Mouse (Mus musculus) forebrain, postnatal 0 days (tissue): ENCODE results near the gene Dcakd. TPM values are rescaled to one million over a fixed set of nuclear protein-coding genes. Genes with fewer than 3 reads are reported as not detected.

ENCODE experiments used
- ATAC-seq: fragments of 200-750 bp; cut with Nextera tagmentation; 2 replicates; pipeline ENCODE4 v1.8.0; 2017; ENCODE audit warnings: mild to moderate bottlenecking, moderate library complexity
- DNase-seq: peaks from one replicate; pipeline ENCODE4 v3.0.0-alpha.2; 2015
- H3K27ac ChIP-seq: fragments of 300-500 bp; sonication (generic); 2 replicates; pipeline ENCODE4 v1.5.1; 2014; ENCODE audit warnings: low read depth, mild to moderate bottlenecking, antibody characterized with exemption, low read length, moderate library complexity, mixed read lengths
- H3K27me3 ChIP-seq: fragments of 300-500 bp; sonication (generic); 2 replicates; pipeline ENCODE4 v1.6.1; 2014; ENCODE audit warnings: mild to moderate bottlenecking, low read length, mixed read lengths; ENCODE audit not compliant: insufficient read depth
- H3K36me3 ChIP-seq: fragments of 300-500 bp; sonication (generic); 2 replicates; pipeline ENCODE4 v1.6.1; 2014; ENCODE audit warnings: mild to moderate bottlenecking, moderate library complexity; ENCODE audit not compliant: insufficient read depth
- H3K4me1 ChIP-seq: fragments of 300-500 bp; sonication (generic); 2 replicates; pipeline ENCODE4 v1.6.1; 2014; ENCODE audit warnings: antibody characterized with exemption; ENCODE audit not compliant: insufficient read depth
- H3K4me2 ChIP-seq: fragments of 300-500 bp; sonication (generic); 2 replicates; pipeline ENCODE4 v1.6.1; 2014; ENCODE audit warnings: low read depth, mild to moderate bottlenecking, moderate library complexity
- H3K4me3 ChIP-seq: fragments of 300-500 bp; sonication (generic); 2 replicates; pipeline ENCODE4 v1.5.1; 2014; ENCODE audit warnings: low read depth, low read length, mixed read lengths
- H3K9ac ChIP-seq: fragments of 300-500 bp; sonication (generic); 2 replicates; pipeline ENCODE4 v1.6.1; 2014; ENCODE audit warnings: mild to moderate bottlenecking
- H3K9me3 ChIP-seq: fragments of 300-500 bp; sonication (generic); 2 replicates; pipeline ENCODE4 v1.6.1; 2016; ENCODE audit warnings: low read length
- CTCF ChIP-seq: sonication (generic); IDR thresholded peaks from 2 replicates; pipeline ENCODE4 v1.5.1; 2016; ENCODE audit warnings: antibody characterized with exemption, control low read depth, low read depth
- WGBS: fragments of 180-500 bp; shearing (Covaris S2); extraction: QIAGEN DNeasy Blood & Tissue Kit; methylation state at CpG from one replicate; pipeline ENCODE4 v1.1.7; 2014; 5-methylcytosine and 5-hydroxymethylcytosine counted together
- polyA plus RNA-seq: library from polyadenylated mRNA; unstranded; fragments of >200 nt; fragmentation: Nextera tagmentation; extraction: Ambion mirVana; gene quantifications from 2 replicates; pipeline ENCODE4 v1.2.1, GENCODE M21; 2015
- total RNA-seq: library from RNA; depleted of rRNA; stranded (reverse); fragments of >200 nt; gene quantifications from 2 replicates; pipeline ENCODE4 v1.2.3, GENCODE M21; 2014

The Dcakd gene
- total and polyA plus RNA-seq, 2 experiments from 2014 or later, result 148 to 173 TPM

DNA sequence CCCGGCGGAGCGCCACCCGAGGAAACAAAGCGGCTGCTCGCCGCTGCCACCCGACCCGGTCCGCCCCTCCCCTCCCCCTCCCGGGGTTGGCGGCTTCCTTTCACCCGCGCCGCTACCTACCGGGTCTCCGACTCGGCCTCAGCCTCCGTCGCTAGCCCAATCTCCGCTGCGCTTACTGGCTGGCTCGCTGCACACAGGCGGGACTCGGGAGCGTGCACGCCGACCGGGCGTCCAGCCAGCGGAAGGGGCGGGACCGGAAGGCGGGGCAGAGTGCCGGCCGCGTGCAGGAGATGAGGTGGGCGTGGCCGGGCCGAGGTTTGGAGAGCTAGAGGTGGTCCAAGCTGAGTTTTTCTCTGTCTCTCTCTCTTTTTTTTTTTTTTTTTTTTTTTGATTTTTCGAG lies 11.2 kb downstream of the Dcakd start:
- Histone ChIP-seq H3K4me1 (peaks cover 10% of the 10 kb centered on the region; the same call in 1 of the 2 replicates), H3K27me3 (no peaks in the 10 kb centered on the region), H3K9ac (peak overlapping the region; percentile 88), H3K36me3 (no peaks in the 10 kb centered on the region), H3K4me3 (peak overlapping the region; percentile 87), H3K9me3 (no peaks in the 10 kb centered on the region), H3K27ac (peak overlapping the region; percentile 90), H3K4me2 (peak overlapping the region; percentile 56)
- no peak for TF ChIP-seq CTCF
- under 1% methylated on average over 39 of the region's 41 CpGs for WGBS
- DNase-seq, result peak; percentile 98
- peak; percentile 99 for ATAC-seq

DNA sequence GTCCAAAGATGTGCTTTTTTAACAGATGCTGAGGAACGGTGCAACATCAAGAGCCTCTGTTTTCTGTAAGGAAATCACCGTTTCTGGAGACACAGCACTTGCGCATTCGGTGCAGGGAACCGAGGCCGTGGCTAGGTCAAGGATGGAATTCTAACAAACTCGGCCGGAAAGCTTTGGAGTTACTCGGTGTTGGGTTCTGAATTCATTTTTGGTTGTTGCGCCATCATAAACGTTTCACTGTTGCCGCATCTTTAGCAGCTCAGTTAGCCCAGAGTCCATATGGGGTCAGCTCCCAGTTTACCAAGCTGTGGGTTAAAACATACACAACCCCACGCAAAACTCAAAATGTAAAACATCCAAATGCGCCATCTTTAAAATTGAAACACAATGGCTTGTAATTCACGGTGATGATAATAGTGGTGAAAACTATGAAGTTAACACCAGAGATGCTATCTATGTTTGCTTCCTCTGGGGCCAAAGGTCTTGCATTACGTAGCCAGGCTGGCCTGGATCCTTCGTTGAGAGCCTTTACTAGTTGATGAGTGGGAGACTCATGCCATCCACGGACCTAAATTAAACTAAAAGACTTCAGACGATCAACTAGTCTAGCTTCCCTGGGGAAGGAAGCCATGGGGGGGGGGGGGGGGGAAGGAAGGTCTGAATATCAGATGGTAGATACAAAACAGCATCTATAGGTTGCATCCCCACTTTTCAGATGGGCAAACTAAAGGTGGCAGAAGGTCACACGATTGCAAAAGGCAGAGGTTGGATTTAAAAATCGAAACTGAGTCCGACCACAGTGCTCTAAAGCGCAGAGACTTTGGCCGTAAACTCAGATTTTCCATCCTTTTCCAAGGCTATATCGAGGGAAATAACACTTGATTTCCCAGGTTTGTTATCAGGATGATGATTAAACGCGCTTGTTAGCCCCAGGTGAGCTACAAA lies 12.0 kb downstream of the Dcakd start:
- Histone ChIP-seq H3K27me3 (no peaks in the 10 kb centered on the region), H3K9ac (peak overlapping the region; percentile 88), H3K27ac (peak overlapping the region; percentile 90), H3K9me3 (no peaks in the 10 kb centered on the region), H3K36me3 (no peaks in the 10 kb centered on the region), H3K4me3 (peak overlapping the region; percentile 87), H3K4me1 (peaks cover 10% of the 10 kb centered on the region; the same call in 1 of the 2 replicates), H3K4me2 (peak overlapping the region; percentile 56)
- no peak for TF ChIP-seq CTCF
- ATAC-seq (no peak), DNase-seq (no peak)
- 44% methylated on average over 27 of the region's 27 CpGs for WGBS

DNA sequence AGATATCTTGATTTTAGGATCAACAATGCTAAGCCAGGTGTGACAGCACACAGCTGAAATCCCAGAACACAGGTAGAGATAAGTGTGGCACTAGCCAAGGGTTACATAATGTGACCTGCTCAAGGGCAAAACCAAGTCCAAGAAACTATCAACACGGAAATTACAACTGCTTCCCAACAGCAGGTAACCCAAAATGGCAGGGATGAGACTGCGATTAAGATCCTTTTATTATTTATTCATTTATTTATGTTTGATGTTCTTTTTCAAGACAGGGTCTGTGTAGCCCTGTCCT lies 17.0 kb downstream of the Dcakd start:
- H3K9me3 ChIP-seq, result no peaks in the 10 kb centered on the region
- H3K36me3 ChIP-seq, result 0 out of 2 replicates have a peak, but pooled peaks cover 5% of the 10 kb centered on the region
- H3K4me1 ChIP-seq, result peaks cover 8% of the 10 kb centered on the region; the same call in 1 of the 2 replicates
- H3K27me3 ChIP-seq, result no peaks in the 10 kb centered on the region
- no peak overlapping the region for H3K4me2 ChIP-seq
- WGBS, result 93% methylated on average over 2 of the region's 2 CpGs
- ATAC-seq (no peak), DNase-seq (no peak)
- TF ChIP-seq CTCF, result no peak
- no peak overlapping the region for H3K27ac ChIP-seq
- no peak overlapping the region for H3K9ac ChIP-seq
- H3K4me3 ChIP-seq, result no peak overlapping the region

DNA sequence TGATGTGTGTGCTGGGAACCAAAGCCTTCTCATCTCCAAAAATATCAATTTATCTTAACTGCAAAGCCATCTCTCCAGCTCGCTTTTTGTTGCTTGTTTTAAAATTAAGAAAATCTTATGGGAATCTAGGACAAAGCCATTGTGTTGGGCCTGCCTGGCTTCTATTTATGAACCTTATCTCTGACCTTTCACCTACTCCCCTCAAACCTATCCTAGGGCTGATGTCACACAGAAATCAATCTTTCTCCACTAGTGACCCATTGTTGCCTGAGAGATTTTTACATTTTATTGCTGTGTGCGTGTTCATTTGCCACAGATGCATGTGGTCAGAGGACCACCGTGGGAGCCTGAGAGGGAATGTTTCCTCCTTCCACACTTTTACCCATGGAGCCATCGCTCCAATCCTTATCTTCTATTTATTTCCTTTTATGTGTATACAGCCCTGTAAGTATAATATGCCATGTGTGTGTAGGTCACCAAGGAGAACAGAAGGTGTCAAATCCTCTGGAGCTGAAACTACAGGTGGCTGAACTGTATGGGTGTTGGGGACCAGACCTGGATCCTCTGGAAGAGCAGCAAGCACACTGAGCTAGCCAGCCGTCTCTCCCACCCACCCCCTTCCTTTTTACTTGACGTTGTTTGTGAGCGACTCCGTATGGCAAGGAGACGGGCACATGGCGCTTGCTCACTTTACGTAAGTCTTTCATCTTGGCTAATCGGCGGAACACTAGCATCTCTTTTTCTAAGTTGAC lies 17.5 kb downstream of the Dcakd start:
- DNase-seq, result no peak
- Histone ChIP-seq H3K9me3 (no peaks in the 10 kb centered on the region), H3K4me3 (no peak overlapping the region), H3K27me3 (no peaks in the 10 kb centered on the region), H3K9ac (no peak overlapping the region), H3K4me2 (no peak overlapping the region), H3K36me3 (0 out of 2 replicates have a peak, but pooled peaks cover 5% of the 10 kb centered on the region), H3K4me1 (peaks cover 3% of the 10 kb centered on the region; the same call in 1 of the 2 replicates), H3K27ac (no peak overlapping the region)
- ATAC-seq, result no peak
- 90% methylated on average over 13 of the region's 13 CpGs for WGBS
- TF ChIP-seq CTCF, result no peak

DNA sequence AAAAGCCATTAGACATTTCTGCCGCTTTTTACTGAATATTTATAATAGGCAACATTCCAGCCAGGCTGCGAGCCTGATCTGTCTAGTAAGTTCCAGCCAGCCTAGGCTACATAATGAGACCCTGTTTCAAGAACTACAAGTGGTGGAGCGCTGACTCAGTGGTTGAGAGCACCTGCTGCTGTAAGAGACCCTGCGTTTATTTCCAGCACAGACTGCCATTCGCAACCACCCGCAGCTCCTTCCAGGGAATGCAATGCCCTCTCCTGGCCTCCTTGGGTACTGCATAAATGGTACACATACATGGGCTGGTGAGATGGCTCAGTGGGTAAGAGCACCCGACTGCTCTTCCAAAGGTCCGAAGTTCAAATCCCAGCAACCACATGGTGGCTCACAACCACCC lies 18.9 kb downstream of the Dcakd start:
- Histone ChIP-seq H3K9ac (no peak overlapping the region), H3K4me2 (no peak overlapping the region), H3K4me1 (no peaks in the 10 kb centered on the region), H3K36me3 (0 out of 2 replicates have a peak, but pooled peaks cover 5% of the 10 kb centered on the region), H3K9me3 (no peaks in the 10 kb centered on the region), H3K27me3 (no peaks in the 10 kb centered on the region), H3K4me3 (no peak overlapping the region), H3K27ac (no peak overlapping the region)
- ATAC-seq (peak; percentile 69), DNase-seq (peak; percentile 61)
- 67% methylated on average over 8 of the region's 8 CpGs for WGBS
- peak; percentile 58 for TF ChIP-seq CTCF

DNA sequence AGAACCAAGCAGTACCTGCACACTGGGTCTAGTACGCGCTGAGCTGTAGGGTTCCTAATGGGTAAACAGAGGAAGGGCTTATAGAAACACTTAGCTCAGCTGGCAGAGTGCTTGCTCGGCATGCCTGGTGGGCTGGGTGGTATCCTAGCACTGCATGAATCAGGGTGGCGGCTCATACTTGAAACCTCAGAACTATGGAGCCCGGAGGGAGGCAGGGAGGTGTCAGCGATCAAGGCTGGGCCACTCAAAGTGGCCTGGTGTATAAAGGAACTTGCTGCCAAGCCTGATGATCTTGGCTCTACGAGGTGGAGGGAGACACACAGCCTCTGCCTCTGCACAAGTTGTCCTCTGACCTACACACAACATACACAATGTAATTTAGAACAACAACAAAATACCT lies 19.6 kb downstream of the Dcakd start:
- H3K4me3 ChIP-seq, result no peak overlapping the region
- 84% methylated on average over 7 of the region's 7 CpGs for WGBS
- H3K9me3 ChIP-seq, result no peaks in the 10 kb centered on the region
- no peaks in the 10 kb centered on the region for H3K4me1 ChIP-seq
- TF ChIP-seq CTCF, result no peak
- ATAC-seq, result no peak
- no peak for DNase-seq
- no peak overlapping the region for H3K27ac ChIP-seq
- 0 out of 2 replicates have a peak, but pooled peaks cover 5% of the 10 kb centered on the region for H3K36me3 ChIP-seq
- H3K9ac ChIP-seq, result no peak overlapping the region
- no peaks in the 10 kb centered on the region for H3K27me3 ChIP-seq
- H3K4me2 ChIP-seq, result no peak overlapping the region

DNA sequence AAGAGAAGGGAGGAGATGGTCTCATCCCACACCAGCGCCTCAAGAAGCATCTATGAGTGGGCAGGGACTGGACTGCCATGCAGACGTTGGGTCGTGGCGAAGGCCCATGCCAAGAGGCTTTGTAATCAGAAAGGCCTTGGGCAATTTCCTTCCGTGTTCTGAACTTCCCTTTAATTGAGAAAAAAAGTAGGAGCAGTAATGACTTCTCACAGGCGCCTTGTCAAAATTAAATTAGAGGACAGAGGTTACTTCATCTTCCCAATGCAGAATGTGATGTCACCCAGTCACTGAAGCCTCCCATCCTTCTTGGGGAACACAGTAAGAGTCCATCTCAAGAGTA lies 21.2 kb downstream of the Dcakd start:
- WGBS, result 68% methylated on average over 6 of the region's 6 CpGs
- no peak for DNase-seq
- Histone ChIP-seq H3K27me3 (no peaks in the 10 kb centered on the region), H3K4me1 (no peaks in the 10 kb centered on the region), H3K9ac (no peak overlapping the region), H3K4me3 (no peak overlapping the region), H3K9me3 (no peaks in the 10 kb centered on the region), H3K4me2 (no peak overlapping the region), H3K27ac (no peak overlapping the region), H3K36me3 (0 out of 2 replicates have a peak, but pooled peaks cover 5% of the 10 kb centered on the region)
- TF ChIP-seq CTCF, result no peak
- ATAC-seq, result no peak
